Mouse (Mus musculus) adrenal gland, adult 18-20 months (tissue): ENCODE results near the gene Col6a6. TPM values are rescaled to one million over a fixed set of nuclear protein-coding genes. Genes with fewer than 3 reads are reported as not detected.
"Not testable (repeated sequence)": the region's sequence is repeated elsewhere in the genome, so short reads cannot be mapped to it uniquely, and the experiment has no call there.

Experiments
- DNase-seq, 2 experiments: peaks; one replicate each; pipeline ENCODE4 v3.0.0; 2021 to 2022; ENCODE audit warnings: low spot score in 2 of 2
- total RNA-seq, 2 experiments: library from RNA; stranded (reverse); gene quantifications; 1 replicate in 1 of 2; 2 replicates in 1 of 2; pipeline ENCODE4 v1.2.3; 2021

Gene Col6a6
- total RNA-seq, 2 experiments from 2014 or later: 0.96 to 2.1 TPM

DNA sequence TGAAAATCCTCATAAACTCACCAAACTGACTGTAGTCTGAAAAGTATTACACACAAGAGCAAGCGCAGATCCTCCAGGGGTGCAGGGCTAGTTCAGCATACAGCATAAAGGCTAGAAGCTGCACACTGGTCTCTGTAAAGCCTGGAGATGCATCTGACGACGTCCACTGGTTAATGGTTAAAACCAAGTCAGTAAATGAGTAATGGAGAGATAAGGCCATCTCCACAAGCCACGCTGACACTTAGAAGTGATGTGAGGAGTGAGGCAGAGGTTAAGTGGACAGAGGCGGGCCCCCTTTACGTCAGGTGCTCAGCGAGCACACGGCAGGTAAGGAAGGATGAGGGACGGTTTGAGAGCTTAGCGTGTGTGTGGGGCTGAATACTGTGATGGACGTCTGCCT lies 152.0 kb downstream of the Col6a6 start:
- no peak for DNase-seq

DNA sequence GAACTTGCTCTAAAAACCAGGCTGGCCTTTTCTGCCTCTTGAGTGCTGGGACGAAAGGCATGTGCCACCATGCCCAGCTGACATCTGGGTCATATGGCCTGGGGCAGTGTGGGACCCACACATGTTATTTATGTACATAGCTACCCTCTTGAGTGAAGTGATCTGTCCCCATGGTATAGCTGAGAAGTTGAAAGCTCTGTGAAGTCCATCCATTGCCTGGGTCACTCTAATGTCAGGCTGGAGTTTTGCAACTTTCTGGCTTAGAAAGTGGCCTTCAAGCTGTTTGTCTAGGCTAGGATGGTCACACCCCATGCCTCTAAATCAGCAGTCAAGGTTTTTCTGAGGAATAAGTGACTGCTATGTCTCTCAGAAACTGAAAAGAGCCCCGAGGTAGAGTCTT lies 155.9 kb downstream of the Col6a6 start:
- DNase-seq: no peak

DNA sequence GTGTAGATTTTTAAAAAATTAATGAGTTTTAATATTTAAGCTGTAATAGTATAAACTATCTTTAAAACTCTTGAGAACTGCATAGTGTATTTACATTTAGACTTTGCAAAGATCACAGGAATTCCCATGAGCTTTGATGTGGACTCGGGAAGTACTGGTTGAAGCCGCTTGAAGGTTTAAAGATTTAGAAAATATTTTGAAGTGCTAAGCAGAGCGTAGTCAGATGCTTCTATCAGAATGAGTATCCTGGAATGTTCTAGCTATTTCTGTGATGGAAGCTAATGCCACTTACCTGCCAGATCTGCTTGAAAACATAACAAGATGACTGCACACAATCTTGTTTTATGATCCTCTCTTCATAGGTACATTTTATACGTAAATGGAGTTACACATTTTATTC lies 157.0 kb downstream of the Col6a6 start:
- no peak for DNase-seq

DNA sequence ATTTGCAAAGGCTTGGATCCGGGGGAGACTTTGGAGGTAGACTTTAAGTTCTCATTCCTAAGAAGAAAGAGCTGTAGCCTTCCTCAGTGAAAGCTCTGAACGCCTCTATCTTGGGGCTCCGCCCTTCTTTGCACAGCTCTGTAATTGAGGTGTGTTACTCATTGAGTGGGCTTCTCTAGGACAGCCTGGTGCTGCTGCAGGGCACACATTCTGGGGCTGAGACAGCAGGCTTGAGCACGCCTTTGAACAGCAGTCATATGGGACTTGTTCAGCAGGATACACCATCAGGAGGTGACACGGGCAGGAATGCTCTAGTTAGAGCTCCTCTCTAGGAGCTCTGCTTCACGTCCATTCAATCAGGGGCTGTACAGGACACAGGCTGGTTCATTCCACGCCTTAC lies 162.7 kb downstream of the Col6a6 start:
- no peak for DNase-seq

DNA sequence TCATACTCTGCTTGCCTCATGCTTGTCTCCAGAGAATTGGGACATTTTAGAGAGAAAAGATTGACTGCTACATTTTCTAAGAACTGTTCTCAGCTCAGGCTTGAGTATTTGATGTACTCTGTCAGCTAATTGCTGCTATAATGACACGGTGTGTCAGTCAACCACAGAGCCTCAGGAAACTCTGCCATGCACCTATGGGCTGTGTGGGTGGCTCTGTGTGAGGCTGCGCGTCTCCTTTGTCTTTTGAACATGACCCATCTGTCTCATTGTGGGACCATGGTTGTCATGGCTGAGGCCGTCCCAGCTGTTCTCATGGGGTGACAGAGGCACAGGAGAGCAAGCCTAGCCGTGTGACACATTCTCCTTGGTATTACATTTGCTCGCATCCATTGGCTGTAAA lies 168.1 kb downstream of the Col6a6 start:
- DNase-seq: no peak

DNA sequence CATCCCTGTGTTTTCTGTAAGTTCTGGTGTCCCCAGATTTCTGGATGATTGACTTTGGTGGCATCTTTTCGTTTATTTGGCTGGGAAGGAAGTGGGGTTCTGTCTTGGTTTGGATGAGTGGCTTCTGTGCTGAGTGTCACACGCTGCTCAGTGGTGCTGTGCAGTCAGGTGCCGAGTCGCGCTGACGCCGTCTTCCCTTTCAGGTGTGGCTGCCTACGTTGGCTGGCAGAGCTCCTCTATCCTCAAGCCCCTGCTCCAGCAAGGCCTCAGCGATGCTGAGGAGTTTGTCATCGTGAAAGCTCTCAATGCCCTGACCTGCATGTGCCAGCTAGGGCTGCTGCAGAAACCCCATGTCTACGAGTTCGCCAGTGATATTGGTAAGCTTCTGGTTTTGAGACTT lies 169.7 kb downstream of the Col6a6 start:
- DNase-seq: no peak

DNA sequence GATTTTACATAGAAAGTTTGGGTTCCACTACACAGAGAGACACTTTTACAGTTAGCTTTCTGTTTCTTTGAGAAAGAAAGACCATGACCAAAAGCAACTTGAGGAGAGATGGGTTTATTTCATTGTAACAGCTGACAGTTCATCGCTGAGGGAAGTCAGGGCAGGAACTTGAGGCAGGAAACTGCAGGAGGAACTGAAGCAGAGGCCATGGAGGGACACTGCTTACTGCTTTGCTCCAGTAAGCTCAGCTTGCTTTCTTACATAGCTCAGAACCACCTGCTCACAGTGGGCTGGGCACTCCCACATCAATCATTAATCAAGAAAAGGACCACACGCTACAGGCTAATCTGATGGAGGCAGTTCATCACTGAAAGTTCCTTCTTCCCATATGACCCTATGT lies 171.8 kb downstream of the Col6a6 start:
- DNase-seq: no peak

DNA sequence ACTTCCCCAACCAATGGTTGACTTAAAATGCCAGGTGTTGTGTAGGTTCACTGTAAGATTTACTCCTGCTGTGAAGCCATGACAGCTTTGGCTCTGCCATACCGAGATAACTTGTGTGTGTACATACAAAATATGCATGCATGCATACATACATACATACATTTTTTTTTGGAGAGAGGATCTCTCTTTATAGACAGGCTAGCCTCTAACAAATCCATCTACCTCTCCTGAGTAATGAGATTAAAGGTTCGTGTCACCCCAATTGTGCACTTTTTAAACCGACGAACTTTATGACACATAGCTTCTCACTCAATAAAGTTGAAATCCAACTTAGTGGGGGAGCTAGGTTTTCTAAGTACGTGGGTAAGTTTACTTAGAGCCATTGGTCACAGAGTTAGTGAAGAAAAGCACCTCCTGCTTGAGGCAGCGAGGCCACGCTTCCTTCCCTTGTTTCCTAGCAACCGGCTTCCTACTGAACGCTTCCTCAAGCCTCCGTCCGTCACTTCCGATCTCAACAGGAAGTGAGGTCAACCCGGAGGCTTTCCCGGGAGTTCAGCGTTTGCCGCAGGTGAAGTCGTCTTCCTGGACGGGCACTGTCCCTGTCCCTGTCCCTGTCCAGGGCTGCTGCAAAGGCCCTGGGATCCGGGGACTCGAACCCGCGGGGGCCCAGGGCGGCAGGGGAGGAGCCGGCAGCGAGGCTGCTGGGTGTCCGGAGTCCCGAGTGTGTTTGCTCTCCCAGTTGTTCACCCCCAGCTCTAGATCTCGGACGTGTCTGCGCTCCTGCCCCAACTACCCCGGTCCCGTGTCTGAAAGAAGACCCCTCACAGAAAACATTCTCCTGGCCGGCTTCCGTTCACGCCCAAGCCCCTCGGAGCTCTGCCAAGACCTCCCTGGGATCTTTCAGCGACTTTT lies 185.2 kb downstream of the Col6a6 start, which contains the start of gene Pik3r4:
Pik3r4 (plus strand) TSS at position 519 of the 912 bp plus-strand sequence.
- DNase-seq: peak; percentile 70 to 78

DNA sequence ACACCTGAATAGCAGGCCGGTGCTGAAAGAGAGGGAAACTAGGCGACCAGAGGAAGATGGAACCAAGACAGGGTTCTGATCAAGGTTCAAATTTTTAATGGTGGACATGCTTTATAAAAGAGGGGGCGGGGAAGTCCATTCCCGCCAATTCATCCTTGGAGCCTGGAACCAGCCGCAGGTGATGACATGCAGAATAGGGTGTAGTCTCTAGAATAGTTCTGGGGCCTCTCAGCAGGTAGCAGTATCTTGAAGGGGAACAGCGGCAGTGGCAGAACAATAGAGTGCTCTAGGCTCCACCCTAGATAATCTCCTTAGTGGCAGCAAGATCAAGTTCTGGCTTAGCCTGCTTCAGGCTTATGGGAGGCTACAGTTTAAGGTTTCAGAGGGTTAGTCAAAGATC lies 186.6 kb downstream of the Col6a6 start:
- DNase-seq: not testable (repeated sequence)

Other genes with a start within 250 kb of the Col6a6 start
- 10 to 100 TPM; 26.6 to 32.0 TPM for gene Pik3r4, start 185.2 kb downstream of the Col6a6 start, total RNA-seq
- gene Col6a5, start 132.5 kb upstream of the Col6a6 start, total RNA-seq: 1 to 10 TPM; 1.8 to 5.1 TPM